Mouse (Mus musculus): Measurements from ENCODE around the gene Armc9. TPM values are rescaled to one million over a fixed set of nuclear protein-coding genes. Genes with fewer than 3 reads are reported as not detected.

The Armc9 gene
- total and polyA plus RNA-seq, 3 experiments = 7.2 to 12.0 TPM; not detected in 1

DNA sequence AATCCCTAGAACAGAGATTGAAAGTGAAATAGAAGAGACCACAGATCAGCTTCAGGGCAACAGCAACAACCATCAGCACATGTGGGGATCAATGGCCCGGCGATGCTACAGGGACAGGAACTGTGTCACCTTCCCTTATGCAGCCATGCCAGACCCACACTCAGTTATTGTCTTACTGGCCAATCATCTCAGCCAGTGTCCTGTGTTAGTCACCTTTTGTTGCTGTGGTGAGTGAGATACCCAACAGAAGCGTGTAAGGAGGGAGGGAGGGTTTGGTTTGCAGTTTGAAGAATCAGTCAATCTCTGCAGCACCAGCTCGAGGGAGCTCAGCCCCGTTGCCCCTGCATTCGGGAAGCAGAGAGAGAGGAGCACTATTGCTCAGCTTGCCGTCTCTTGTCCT lies 56.1 kb downstream of the Armc9 start:
- Histone ChIP-seq H3K9ac (ENCODE audit: control insufficient read depth, low read depth, low read length, poor library complexity, severe bottlenecking) (no peak overlapping the region), H3K27me3 (ENCODE audit: control insufficient read depth in 1 of 2, insufficient read depth in 2 of 2, low read length in 2 of 2) (no peaks in the 10 kb centered on the region), H3K4me3 (ENCODE audit: control insufficient read depth in 1 of 2, insufficient read depth in 1 of 2, low read depth in 2 of 2, low read length in 2 of 2) (no peak overlapping the region), H3K79me2 (ENCODE audit: control insufficient read depth, insufficient read depth, low read length, poor library complexity) (no peaks in the 10 kb centered on the region), H3K9me3 (replicated peaks; ENCODE audit: insufficient read depth, low read length) (no peaks in the 10 kb centered on the region), H3K4me1 (ENCODE audit: control insufficient read depth in 1 of 2, insufficient read depth in 2 of 2, low read length in 2 of 2) (peaks cover 6 to 17% of the 10 kb centered on the region in 2 experiments), H3K36me3 (ENCODE audit: control insufficient read depth in 1 of 2, insufficient read depth in 2 of 2, low read length in 2 of 2) (peaks cover 0 to 14% of the 10 kb centered on the region in 2 experiments; a peak in 2 of 4 replicates), H3K27ac (ENCODE audit: control insufficient read depth, low read depth, low read length) (no peak overlapping the region)
- no peak for TF ChIP-seq MAX (IDR thresholded peaks at IDR 0.05; ENCODE audit: low read length)
- TF ChIP-seq POLR2AphosphoS5 (IDR thresholded peaks at IDR 0.05; ENCODE audit: borderline replicate concordance, low read depth, low read length) = no peak
- no peak for TF ChIP-seq KAT2A (conservative IDR thresholded peaks at IDR 0.05; ENCODE audit: low read depth, low read length)
- TF ChIP-seq POLR2A (IDR thresholded peaks at IDR 0.05; ENCODE audit: control insufficient read depth in 1 of 2, insufficient read depth in 1 of 2, low read depth in 1 of 2, low read length in 2 of 2, poor library complexity in 1 of 2) = no peak
- no peak for TF ChIP-seq NRF1 (IDR thresholded peaks at IDR 0.05; ENCODE audit: insufficient read depth, low read depth, low read length, poor library complexity, severe bottlenecking)
- no peak for TF ChIP-seq ZMIZ1 (IDR thresholded peaks at IDR 0.05; ENCODE audit: low read depth, low read length)
- TF ChIP-seq USF1 (IDR thresholded peaks at IDR 0.05; ENCODE audit: low read depth, low read length) = no peak
- no peak for TF ChIP-seq TAL1 (IDR thresholded peaks at IDR 0.05; ENCODE audit: low read length)
- no peak for TF ChIP-seq BHLHE40 (IDR thresholded peaks at IDR 0.05; ENCODE audit: borderline replicate concordance, low read depth, low read length)
- no peak for TF ChIP-seq UBTF (IDR thresholded peaks at IDR 0.05; ENCODE audit: borderline replicate concordance, insufficient read depth, low read depth, low read length)
- TF ChIP-seq HCFC1 (IDR thresholded peaks at IDR 0.05; ENCODE audit: low read depth, low read length) = no peak
- no peak for TF ChIP-seq RCOR1 (IDR thresholded peaks at IDR 0.05; ENCODE audit: low read depth, low read length)
- no peak for TF ChIP-seq ELF1 (IDR thresholded peaks at IDR 0.05; ENCODE audit: low read depth, low read length)
- DNase-seq (ENCODE audit: low read depth, low spot score) = no peak

GRCm38 (mm10) chr1:86211498-86211897 lies 56.9 kb downstream of the Armc9 start:
- Histone ChIP-seq H3K9ac (ENCODE audit: control insufficient read depth, low read depth, low read length, poor library complexity, severe bottlenecking) (no peak overlapping the region), H3K36me3 (ENCODE audit: control insufficient read depth in 1 of 2, insufficient read depth in 2 of 2, low read length in 2 of 2) (peaks cover 0 to 20% of the 10 kb centered on the region in 2 experiments; a peak in 2 of 4 replicates), H3K4me1 (ENCODE audit: control insufficient read depth in 1 of 2, insufficient read depth in 2 of 2, low read length in 2 of 2) (peaks cover 13 to 22% of the 10 kb centered on the region in 2 experiments), H3K79me2 (ENCODE audit: control insufficient read depth, insufficient read depth, low read length, poor library complexity) (no peaks in the 10 kb centered on the region), H3K4me3 (ENCODE audit: control insufficient read depth in 1 of 2, insufficient read depth in 1 of 2, low read depth in 2 of 2, low read length in 2 of 2) (no peak overlapping the region), H3K27me3 (ENCODE audit: control insufficient read depth in 1 of 2, insufficient read depth in 2 of 2, low read length in 2 of 2) (no peaks in the 10 kb centered on the region), H3K9me3 (replicated peaks; ENCODE audit: insufficient read depth, low read length) (no peaks in the 10 kb centered on the region), H3K27ac (ENCODE audit: control insufficient read depth, low read depth, low read length) (no peak overlapping the region)
- no peak for DNase-seq (ENCODE audit: low read depth, low spot score)
- TF ChIP-seq MAFK (IDR thresholded peaks at IDR 0.05; ENCODE audit: borderline replicate concordance, low read depth, low read length) (no peak), CHD1 (IDR thresholded peaks at IDR 0.05; ENCODE audit: low read depth, low read length) (no peak), ZMIZ1 (IDR thresholded peaks at IDR 0.05; ENCODE audit: low read depth, low read length) (no peak), ELF1 (IDR thresholded peaks at IDR 0.05; ENCODE audit: low read depth, low read length) (no peak), ETS1 (IDR thresholded peaks at IDR 0.05; ENCODE audit: low read depth, low read length) (no peak), USF2 (IDR thresholded peaks at IDR 0.05; ENCODE audit: borderline replicate concordance in 1 of 2, insufficient read depth in 1 of 2, low read depth in 1 of 2, low read length in 2 of 2) (no peak), MEF2A (IDR thresholded peaks at IDR 0.05; ENCODE audit: extremely low read depth, insufficient replicate concordance, low read depth, low read length, poor library complexity, severe bottlenecking) (no peak)
